ENCODE assay signal across 8 mouse cellular contexts in the genomic region with DNA sequence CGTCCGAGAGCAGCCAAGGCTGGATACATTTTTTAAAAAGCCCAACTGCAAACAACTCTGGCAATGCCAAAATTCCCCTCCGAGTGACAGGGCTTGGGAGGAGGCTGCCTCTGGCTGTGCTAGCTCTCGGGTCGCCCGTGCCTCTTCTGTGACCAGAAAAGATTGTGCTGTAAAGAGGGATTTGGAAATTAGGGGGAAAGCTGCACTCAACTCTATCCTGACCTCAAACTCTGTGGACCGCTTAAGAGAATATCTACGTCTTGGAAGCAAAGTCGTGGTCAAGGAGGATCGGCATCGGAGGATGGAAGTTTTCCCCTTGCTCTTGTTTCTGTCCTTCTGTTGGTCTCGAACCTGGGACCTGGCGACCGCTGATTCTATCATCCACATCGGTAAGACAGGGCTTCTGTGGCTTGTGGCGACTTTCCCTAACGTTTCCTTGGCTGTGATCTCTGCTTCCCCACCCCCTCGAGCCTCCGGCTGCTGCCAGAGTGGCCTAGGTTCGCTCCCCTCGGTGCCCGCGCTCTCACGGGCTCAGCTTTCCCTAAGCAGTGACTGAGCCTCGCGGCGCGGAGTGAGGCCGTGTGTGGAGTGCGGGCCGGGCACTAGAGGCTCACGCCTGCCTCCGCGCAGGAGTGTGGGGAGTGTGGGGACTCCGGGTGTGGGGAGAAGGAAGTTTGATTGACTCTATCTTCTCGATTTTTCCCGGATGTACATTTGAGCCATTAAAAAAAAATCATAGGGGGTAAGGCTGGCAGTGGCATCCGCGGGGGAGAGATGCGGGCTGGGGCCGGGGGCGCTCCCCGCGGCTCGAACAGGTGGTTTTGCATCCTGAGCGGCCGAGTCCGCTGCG. TPM values are rescaled to one million over a fixed set of nuclear protein-coding genes. Genes with fewer than 3 reads are reported as not detected.
DNase-seq lines count a peak whose midpoint lies in the region; ATAC-seq and TF ChIP-seq lines count a peak whose summit lies in the region.

No protein-coding gene starts in this region.

- H3K27ac ChIP-seq in lung, embryonic 16.5 days (ENCODE audit: low read length) = no peak overlapping the region
- H3K27ac ChIP-seq in heart, embryonic 15.5 days = 0 out of 2 replicates have a peak overlapping the region, but pooled peaks have one; percentile 44
- peak overlapping the region; percentile 84 for H3K27ac ChIP-seq in midbrain, embryonic 10.5 days (replicated peaks)
- H3K27ac ChIP-seq in testis, adult 2 months (ENCODE audit: control insufficient read depth, insufficient read depth, low read depth, low read length) = no peak overlapping the region

- H3K9ac ChIP-seq in lung, embryonic 16.5 days (ENCODE audit: low read length) = peak overlapping the region; percentile 68
- peak overlapping the region; percentile 63 for H3K9ac ChIP-seq in heart, embryonic 15.5 days

- WGBS in lung, embryonic 16.5 days = under 1% methylated on average over 49 of the region's 49 CpGs
- under 1% methylated on average over 49 of the region's 49 CpGs for WGBS in heart, embryonic 15.5 days
- WGBS in midbrain, embryonic 10.5 days = 1% methylated on average over 49 of the region's 49 CpGs

- TF ChIP-seq POLR2A in testis, adult 2 months (IDR thresholded peaks at IDR 0.05; ENCODE audit: control insufficient read depth, low read depth, low read length) = no peak

- H3K4me1 ChIP-seq in lung, embryonic 16.5 days (replicated peaks; ENCODE audit: control insufficient read depth, insufficient read depth, low read length) = peaks cover 4% of the 10 kb centered on the region
- H3K4me1 ChIP-seq in heart, embryonic 15.5 days (replicated peaks) = peaks cover 11% of the 10 kb centered on the region
- H3K4me1 ChIP-seq in midbrain, embryonic 10.5 days = peaks cover 26% of the 10 kb centered on the region
- peaks cover 10% of the 10 kb centered on the region for H3K4me1 ChIP-seq in testis, adult 2 months (ENCODE audit: control insufficient read depth, insufficient read depth, low read length)

- peak overlapping the region; percentile 84 for H3K4me2 ChIP-seq in lung, embryonic 16.5 days (ENCODE audit: low read depth, low read length)
- H3K4me2 ChIP-seq in heart, embryonic 15.5 days = peak overlapping the region; percentile 98

- peak overlapping the region; percentile 54 for H3K4me3 ChIP-seq in lung, embryonic 16.5 days (ENCODE audit: low read length)
- H3K4me3 ChIP-seq in heart, embryonic 15.5 days = peak overlapping the region; percentile 84
- peak overlapping the region; percentile 82 for H3K4me3 ChIP-seq in midbrain, embryonic 10.5 days
- H3K4me3 ChIP-seq in testis, adult 2 months (ENCODE audit: control insufficient read depth, low read depth, low read length) = peak overlapping the region; percentile 70

- H3K36me3 ChIP-seq in lung, embryonic 16.5 days (ENCODE audit: control insufficient read depth, insufficient read depth, low read length) = no peaks in the 10 kb centered on the region
- H3K36me3 ChIP-seq in heart, embryonic 15.5 days = no peaks in the 10 kb centered on the region
- no peaks in the 10 kb centered on the region for H3K36me3 ChIP-seq in midbrain, embryonic 10.5 days
- H3K36me3 ChIP-seq in testis, adult 2 months (ENCODE audit: control insufficient read depth, insufficient read depth, low read length) = no peaks in the 10 kb centered on the region

- no peak for TF ChIP-seq CTCF in testis, adult 2 months (IDR thresholded peaks at IDR 0.05; ENCODE audit: control insufficient read depth, insufficient read depth, insufficient replicate concordance, low read depth, low read length)

- no peaks in the 10 kb centered on the region for H3K9me3 ChIP-seq in lung, embryonic 16.5 days (ENCODE audit: control insufficient read depth, low read length)
- no peaks in the 10 kb centered on the region for H3K9me3 ChIP-seq in heart, embryonic 15.5 days (replicated peaks)
- H3K9me3 ChIP-seq in midbrain, embryonic 10.5 days (replicated peaks) = no peaks in the 10 kb centered on the region

- H3K27me3 ChIP-seq in lung, embryonic 16.5 days (ENCODE audit: control insufficient read depth, insufficient read depth, low read depth, low read length) = peaks cover 25% of the 10 kb centered on the region
- peaks cover 17% of the 10 kb centered on the region for H3K27me3 ChIP-seq in heart, embryonic 15.5 days
- peaks cover 30% of the 10 kb centered on the region for H3K27me3 ChIP-seq in midbrain, embryonic 10.5 days (ENCODE audit: low read depth, poor library complexity, severe bottlenecking)
- peaks cover 4% of the 10 kb centered on the region; the same call in 1 of the 2 replicates for H3K27me3 ChIP-seq in testis, adult 2 months (ENCODE audit: control insufficient read depth, insufficient read depth, low read length)

- peak; percentile 72 for ATAC-seq in lung, embryonic 16.5 days (ENCODE audit: low read depth)
- peak; percentile 66 for ATAC-seq in heart, embryonic 15.5 days (replicated peaks; ENCODE audit: insufficient number of reproducible peaks, insufficient read depth, low FRiP score, low read depth)
- no peak for ATAC-seq in granulocyte monocyte progenitor cell, adult 5-6 weeks (replicated peaks; ENCODE audit: poor library complexity, severe bottlenecking)

- DNase-seq in lung, adult 18-20 months = no peak
- peak; percentile 58 for DNase-seq in embryo, embryonic 10 days (ENCODE audit: low spot score)
- DNase-seq in left cerebral cortex, adult 11 months (ENCODE audit: low spot score) = peak; percentile 26
- DNase-seq in midbrain, embryonic 10.5 days (ENCODE audit: low spot score) = peak; percentile 68

RNA-seq across cellular contexts. Expression of a gene that starts 1.1 kb away (rescaled TPM):
- polyA plus RNA-seq in lung, embryonic 16.5 days (2015; fragmentation: Nextera tagmentation; extraction: Ambion mirVana) = 1.1 and 1.3 TPM in 2 replicates
- 0.52 and 0.63 TPM in 2 replicates for polyA plus RNA-seq in heart, embryonic 15.5 days (2015; fragmentation: Nextera tagmentation; extraction: Ambion mirVana)
- polyA plus RNA-seq in midbrain, embryonic 10.5 days (2016; fragmentation: Nextera tagmentation; extraction: Ambion mirVana) = 0.56 and 1.4 TPM in 2 replicates
- polyA plus RNA-seq in testis, adult 2 months (2012; rRNA removed) = 0.06 and 0.11 TPM in 2 replicates
- total RNA-seq in granulocyte monocyte progenitor cell, adult 5-6 weeks (2014; fragmentation: Nextera tagmentation) = not detected in 2 replicates
- total RNA-seq in granulocyte monocyte progenitor cell, adult 5-6 weeks (2017) = not detected in 2 replicates

Comparison
In these comparisons a context has a peak if more than half of its experiments do, and no peak if none do; other contexts are left out.
1. H3K27ac ChIP-seq: peak in heart, embryonic 15.5 days (single experiment) and midbrain, embryonic 10.5 days (single experiment); none in lung, embryonic 16.5 days (single experiment) and testis, adult 2 months (single experiment).
2. DNase-seq: peak in embryo, embryonic 10 days (single experiment), left cerebral cortex, adult 11 months (single experiment) and midbrain, embryonic 10.5 days (single experiment); none in lung, adult 18-20 months (0 of 2).
3. Peak in every context shown above with its lines, with median percentiles within 50 percentile points of each other: H3K4me3 ChIP-seq.